Mouse (Mus musculus) kidney, embryonic 14.5 days (tissue): ENCODE measurements around the gene Tmem150c. TPM values are rescaled to one million over a fixed set of nuclear protein-coding genes. Genes with fewer than 3 reads are reported as not detected.

Experiments
- ATAC-seq: fragments of 200-750 bp; cut with Nextera tagmentation; 2 replicates; pipeline ENCODE4 v1.8.0; 2017; ENCODE audit warnings: moderate number of reproducible peaks, mild to moderate bottlenecking, moderate TSS enrichment, moderate library complexity; ENCODE audit not compliant: low FRiP score, low TSS enrichment
- H3K27ac ChIP-seq: fragments of 300-500 bp; sonication (generic); 2 replicates; pipeline ENCODE4 v1.5.1; 2014; ENCODE audit warnings: low read depth, mild to moderate bottlenecking, low read length, moderate library complexity, mixed read lengths
- H3K27me3 ChIP-seq: fragments of 300-500 bp; sonication (generic); 2 replicates; pipeline ENCODE4 v1.6.1; 2014; ENCODE audit warnings: mild to moderate bottlenecking, low read length; ENCODE audit not compliant: control insufficient read depth, insufficient read depth
- H3K36me3 ChIP-seq: fragments of 300-500 bp; sonication (generic); 2 replicates; pipeline ENCODE4 v1.6.1; 2014; ENCODE audit warnings: low read length, mixed read lengths; ENCODE audit not compliant: control insufficient read depth, insufficient read depth
- H3K4me1 ChIP-seq: fragments of 300-500 bp; sonication (generic); 2 replicates; pipeline ENCODE4 v1.6.1; 2014; ENCODE audit warnings: low read length, mixed read lengths; ENCODE audit not compliant: control insufficient read depth, insufficient read depth
- H3K4me2 ChIP-seq: fragments of 300-500 bp; sonication (generic); replicated peaks from 2 replicates; pipeline ENCODE4 v1.6.1; 2014; ENCODE audit warnings: low read depth, mild to moderate bottlenecking, low read length
- H3K4me3 ChIP-seq: fragments of 300-500 bp; sonication (generic); 2 replicates; pipeline ENCODE4 v1.5.1; 2014; ENCODE audit warnings: mild to moderate bottlenecking, low read length
- H3K9ac ChIP-seq: fragments of 300-500 bp; sonication (generic); 2 replicates; pipeline ENCODE4 v1.6.1; 2014; ENCODE audit warnings: low read depth, mild to moderate bottlenecking, low read length, moderate library complexity
- H3K9me3 ChIP-seq: fragments of 300-500 bp; sonication (generic); 2 replicates; pipeline ENCODE4 v1.6.1; 2016; ENCODE audit warnings: low read length; ENCODE audit not compliant: control insufficient read depth
- WGBS: fragments of 180-500 bp; shearing (Covaris S2); extraction: QIAGEN DNeasy Blood & Tissue Kit; methylation state at CpG from one replicate; pipeline ENCODE4 v1.1.7; 2014; 5-methylcytosine and 5-hydroxymethylcytosine counted together
- polyA plus RNA-seq: library from polyadenylated mRNA; unstranded; fragments of >200 nt; fragmentation: Nextera tagmentation; extraction: Ambion mirVana; gene quantifications from 2 replicates; pipeline ENCODE4 v1.2.1, GENCODE M21; 2014

The Tmem150c gene
- polyA plus RNA-seq, 1 experiment from 2014 or later, result 12.7 TPM

DNA sequence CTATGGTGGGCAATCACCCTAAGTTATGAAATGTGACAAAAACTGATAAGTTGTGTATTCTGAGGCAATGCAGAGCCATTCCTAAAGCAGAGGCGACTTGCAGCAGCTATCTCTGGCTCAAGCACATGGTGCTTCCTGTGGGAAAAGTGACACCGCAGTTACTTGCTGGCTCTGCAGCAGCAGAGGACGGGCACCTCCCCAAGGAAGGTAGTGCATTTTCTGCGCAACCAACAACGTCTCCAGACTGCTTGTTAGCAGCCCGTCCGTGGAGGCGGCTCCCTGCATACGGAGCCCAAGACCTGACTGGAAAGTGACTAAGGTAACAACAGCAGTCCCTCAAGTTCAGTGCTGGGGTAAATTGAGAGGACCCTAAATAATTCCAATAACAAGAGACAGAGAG lies 36.8 kb upstream of the Tmem150c start:
- WGBS, result 46% methylated on average over 9 of the region's 9 CpGs
- Histone ChIP-seq H3K9me3 (no peaks in the 10 kb centered on the region), H3K27me3 (no peaks in the 10 kb centered on the region), H3K36me3 (no peaks in the 10 kb centered on the region), H3K9ac (no peak overlapping the region), H3K4me3 (no peak overlapping the region), H3K4me2 (no peak overlapping the region), H3K27ac (no peak overlapping the region), H3K4me1 (peaks cover 6% of the 10 kb centered on the region)
- no peak; the same call in 1 of the 2 replicates for ATAC-seq

DNA sequence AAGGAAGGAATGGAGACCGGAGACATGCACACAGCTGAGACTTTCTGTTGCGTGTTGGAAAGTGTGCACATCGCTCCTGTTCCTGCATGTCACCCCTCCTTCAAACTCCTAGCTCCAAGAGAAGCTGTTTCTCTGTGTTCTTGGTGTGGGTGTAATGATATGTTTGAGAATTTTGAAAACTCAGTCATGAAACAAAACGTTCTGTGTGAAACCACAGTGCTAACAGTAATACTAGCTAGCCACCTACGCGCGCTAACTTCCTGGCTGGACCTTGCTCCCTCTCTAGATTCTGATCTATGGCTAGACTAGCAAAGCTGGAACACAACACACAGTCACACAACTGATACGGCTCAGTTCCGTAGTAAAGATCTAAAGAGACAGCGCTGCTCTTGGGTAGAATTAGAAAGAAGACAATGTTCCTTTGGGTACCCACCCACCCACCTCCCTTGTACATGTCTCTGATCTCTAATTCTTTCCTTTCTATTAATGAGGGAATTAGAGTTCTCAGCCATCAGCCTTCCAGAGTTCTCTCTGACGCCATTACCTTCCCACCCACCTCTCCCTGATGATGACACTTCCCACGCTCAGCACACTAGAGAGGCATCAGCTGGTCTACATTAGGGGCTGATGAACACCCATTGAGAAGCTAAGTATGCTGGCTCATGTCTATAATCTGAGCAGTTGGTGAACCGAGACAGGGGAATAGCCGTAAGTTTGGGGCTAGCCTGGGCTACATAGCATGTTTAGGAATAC lies 32.0 kb upstream of the Tmem150c start:
- no peaks in the 10 kb centered on the region for H3K9me3 ChIP-seq
- no peak overlapping the region for H3K4me2 ChIP-seq
- peaks cover 3% of the 10 kb centered on the region for H3K4me1 ChIP-seq
- no peaks in the 10 kb centered on the region for H3K36me3 ChIP-seq
- H3K27ac ChIP-seq, result no peak overlapping the region
- no peak overlapping the region for H3K9ac ChIP-seq
- no peaks in the 10 kb centered on the region for H3K27me3 ChIP-seq
- no peak for ATAC-seq
- no peak overlapping the region for H3K4me3 ChIP-seq
- 93% methylated on average over 14 of the region's 14 CpGs for WGBS

DNA sequence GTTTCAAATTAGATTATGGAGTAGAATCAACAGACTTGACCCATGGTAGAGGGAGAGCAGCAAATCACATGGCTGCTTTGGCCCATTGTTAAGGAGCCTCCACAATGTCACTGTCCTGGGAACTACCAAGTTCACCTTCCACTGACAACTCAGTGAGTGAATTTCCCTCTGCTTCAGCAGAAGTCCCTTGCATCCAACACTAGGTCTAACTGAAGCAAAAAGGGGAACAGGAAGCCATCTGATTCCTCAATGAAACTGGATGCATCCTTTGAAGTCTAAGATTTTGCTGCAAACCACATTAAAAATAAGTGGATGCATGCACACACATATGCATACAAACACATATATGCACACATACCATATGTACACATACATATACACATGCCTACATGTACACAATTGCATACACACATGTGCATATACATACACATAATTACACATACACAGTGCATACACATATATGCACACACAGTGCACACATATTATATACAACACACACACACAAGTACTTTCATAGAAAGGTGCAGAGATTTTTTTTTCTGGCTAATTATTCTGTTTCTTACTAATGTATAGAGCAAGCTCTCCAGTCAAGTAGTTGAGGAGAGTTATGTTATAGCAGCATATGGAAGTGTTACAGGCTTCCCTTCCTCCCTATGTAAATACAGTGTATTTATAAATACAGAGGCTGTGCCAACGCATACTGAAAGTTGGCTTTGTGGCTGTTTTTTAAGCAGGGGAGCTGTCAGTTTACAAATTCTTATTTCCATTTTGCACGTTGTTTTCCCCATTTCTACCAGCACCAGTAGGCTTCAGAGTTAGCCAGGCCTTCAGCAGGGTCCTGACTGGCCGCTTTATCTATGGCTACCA lies 27.7 kb upstream of the Tmem150c start:
- Histone ChIP-seq H3K4me3 (no peak overlapping the region), H3K4me1 (0 out of 2 replicates have a peak, but pooled peaks cover 3% of the 10 kb centered on the region), H3K36me3 (no peaks in the 10 kb centered on the region), H3K27me3 (no peaks in the 10 kb centered on the region), H3K9me3 (no peaks in the 10 kb centered on the region), H3K27ac (no peak overlapping the region), H3K9ac (no peak overlapping the region), H3K4me2 (no peak overlapping the region)
- 84% methylated on average over 3 of the region's 3 CpGs for WGBS
- no peak for ATAC-seq

DNA sequence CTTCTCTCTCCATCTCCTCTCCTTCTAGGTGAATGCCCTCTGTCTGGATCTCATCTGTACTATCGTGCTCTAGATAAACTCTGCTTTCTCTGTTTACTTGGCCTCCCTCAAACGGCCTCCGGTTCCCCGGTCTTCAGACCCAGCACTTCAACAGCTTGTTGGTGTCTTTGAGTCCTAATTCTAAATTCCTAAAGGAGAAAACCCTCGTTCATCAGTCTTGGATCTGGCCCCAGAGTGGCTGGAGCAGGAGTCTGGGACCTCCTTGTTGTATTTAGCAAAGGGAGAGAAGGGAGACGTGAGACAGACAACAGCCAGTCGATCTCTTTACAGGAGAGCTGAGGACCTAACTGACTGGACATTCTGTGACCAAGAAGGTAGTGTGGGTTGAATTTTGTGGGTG lies 27.0 kb upstream of the Tmem150c start:
- no peaks in the 10 kb centered on the region for H3K36me3 ChIP-seq
- 0 out of 2 replicates have a peak, but pooled peaks cover 3% of the 10 kb centered on the region for H3K4me1 ChIP-seq
- no peaks in the 10 kb centered on the region for H3K27me3 ChIP-seq
- no peak overlapping the region for H3K27ac ChIP-seq
- no peak overlapping the region for H3K9ac ChIP-seq
- H3K9me3 ChIP-seq, result no peaks in the 10 kb centered on the region
- no peak overlapping the region for H3K4me2 ChIP-seq
- no peak for ATAC-seq
- 68% methylated on average over 7 of the region's 7 CpGs for WGBS
- no peak overlapping the region for H3K4me3 ChIP-seq

DNA sequence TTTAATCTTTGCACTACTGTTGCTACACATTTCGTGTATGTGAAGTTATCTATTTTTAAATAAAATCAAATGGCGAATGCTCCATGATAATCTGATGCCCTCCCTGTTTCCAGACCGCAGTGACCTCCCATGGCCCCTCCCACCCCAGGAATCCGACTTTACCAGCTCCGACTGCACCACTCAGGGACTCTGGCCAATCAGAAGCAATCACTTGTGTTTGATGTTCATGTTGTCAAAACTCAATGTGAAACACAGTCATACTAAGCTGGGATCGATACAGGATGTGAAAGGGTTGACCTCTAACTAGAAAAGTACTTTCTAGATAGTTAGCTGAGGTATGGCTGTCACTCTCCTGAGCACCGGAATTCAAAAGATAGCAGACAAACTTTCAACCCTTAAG lies 26.3 kb upstream of the Tmem150c start:
- Histone ChIP-seq H3K9ac (no peak overlapping the region), H3K9me3 (no peaks in the 10 kb centered on the region), H3K4me2 (no peak overlapping the region), H3K27me3 (no peaks in the 10 kb centered on the region), H3K4me3 (no peak overlapping the region), H3K4me1 (0 out of 2 replicates have a peak, but pooled peaks cover 3% of the 10 kb centered on the region), H3K27ac (no peak overlapping the region), H3K36me3 (no peaks in the 10 kb centered on the region)
- no peak for ATAC-seq
- WGBS, result 29% methylated on average over 7 of the region's 7 CpGs

DNA sequence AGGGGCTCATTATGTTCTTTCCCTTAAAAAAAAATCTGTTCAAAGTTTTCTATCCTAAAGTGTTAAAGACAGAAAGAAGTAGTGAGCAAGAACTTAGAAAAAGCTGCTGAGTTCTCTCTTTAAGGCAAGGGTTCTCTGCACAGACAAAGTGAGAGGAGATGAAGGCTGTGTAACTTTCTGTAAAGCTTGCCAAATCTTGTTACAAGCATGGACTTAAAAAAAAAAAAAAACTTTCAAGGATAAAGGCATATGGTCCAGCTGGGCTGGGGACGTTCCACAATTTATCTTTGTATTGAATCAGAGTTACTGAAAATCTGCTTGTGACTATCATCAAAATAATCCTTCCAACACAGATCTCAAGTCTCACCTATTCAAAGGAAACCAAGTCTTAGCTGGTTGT lies 21.4 kb upstream of the Tmem150c start:
- no peak for ATAC-seq
- H3K27me3 ChIP-seq, result no peaks in the 10 kb centered on the region
- H3K9me3 ChIP-seq, result no peaks in the 10 kb centered on the region
- H3K27ac ChIP-seq, result no peak overlapping the region
- H3K36me3 ChIP-seq, result no peaks in the 10 kb centered on the region
- no peak overlapping the region for H3K4me3 ChIP-seq
- no peaks in the 10 kb centered on the region for H3K4me1 ChIP-seq
- WGBS, result 57% methylated on average over 1 of the region's 1 CpGs
- H3K9ac ChIP-seq, result no peak overlapping the region
- H3K4me2 ChIP-seq, result no peak overlapping the region

DNA sequence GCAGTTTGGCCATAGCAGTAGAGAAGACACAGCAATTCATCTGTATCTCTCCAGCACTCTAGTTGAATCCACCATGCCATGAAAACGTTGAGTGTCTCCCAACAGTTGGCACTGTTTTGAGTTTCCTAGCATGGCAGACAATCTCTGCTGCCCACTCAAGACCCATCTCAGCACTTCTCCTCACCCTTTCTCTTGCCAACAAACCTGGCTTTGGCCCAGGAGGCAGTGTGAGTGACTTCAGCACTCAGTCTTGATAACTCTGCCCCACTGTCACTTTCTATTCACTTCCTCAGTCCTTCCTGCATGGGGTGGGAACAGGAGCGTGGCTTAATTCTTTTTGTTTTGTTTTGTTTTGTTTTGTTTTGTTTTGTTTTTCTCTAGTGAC lies 19.2 kb upstream of the Tmem150c start:
- WGBS, result 58% methylated on average over 2 of the region's 2 CpGs
- no peak overlapping the region for H3K27ac ChIP-seq
- ATAC-seq, result no peak
- H3K4me3 ChIP-seq, result no peak overlapping the region
- no peaks in the 10 kb centered on the region for H3K4me1 ChIP-seq
- H3K4me2 ChIP-seq, result no peak overlapping the region
- H3K9me3 ChIP-seq, result no peaks in the 10 kb centered on the region
- no peaks in the 10 kb centered on the region for H3K27me3 ChIP-seq
- H3K9ac ChIP-seq, result no peak overlapping the region
- H3K36me3 ChIP-seq, result no peaks in the 10 kb centered on the region

DNA sequence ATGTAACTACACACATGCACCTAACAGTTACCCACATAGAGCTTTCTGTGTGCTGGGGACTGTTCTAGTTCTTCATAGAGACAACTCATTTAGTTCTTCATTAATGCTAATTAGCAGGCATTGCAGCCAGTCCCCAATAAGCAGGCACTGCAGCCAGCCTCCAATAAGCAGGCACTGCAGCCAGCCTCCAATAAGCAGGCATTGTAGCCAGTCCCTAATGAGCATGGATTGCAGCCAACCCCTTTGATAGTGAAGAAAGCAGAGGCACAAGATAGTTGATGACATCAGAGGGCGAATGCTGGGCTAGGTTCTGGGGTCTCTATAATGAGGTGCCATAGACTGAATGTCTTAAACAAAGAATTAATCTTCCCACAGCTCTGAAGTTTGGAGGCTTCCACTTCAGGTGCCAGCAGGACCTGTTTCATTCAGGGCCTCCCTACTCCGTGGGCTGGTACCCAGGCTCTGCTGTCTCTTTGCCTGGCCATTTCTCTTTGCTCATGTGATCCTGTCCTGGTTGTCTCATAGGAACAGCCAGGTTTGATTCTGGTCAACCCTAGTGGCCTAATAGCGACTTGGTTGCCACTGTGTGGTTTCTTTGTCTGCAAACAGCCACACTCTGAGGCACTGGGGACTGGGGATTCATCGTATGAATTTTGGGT lies 18.6 kb upstream of the Tmem150c start:
- Histone ChIP-seq H3K36me3 (no peaks in the 10 kb centered on the region), H3K9ac (no peak overlapping the region), H3K4me3 (no peak overlapping the region), H3K9me3 (no peaks in the 10 kb centered on the region), H3K4me2 (no peak overlapping the region), H3K27me3 (no peaks in the 10 kb centered on the region), H3K27ac (no peak overlapping the region), H3K4me1 (no peaks in the 10 kb centered on the region)
- no peak for ATAC-seq
- 81% methylated on average over 4 of the region's 4 CpGs for WGBS

DNA sequence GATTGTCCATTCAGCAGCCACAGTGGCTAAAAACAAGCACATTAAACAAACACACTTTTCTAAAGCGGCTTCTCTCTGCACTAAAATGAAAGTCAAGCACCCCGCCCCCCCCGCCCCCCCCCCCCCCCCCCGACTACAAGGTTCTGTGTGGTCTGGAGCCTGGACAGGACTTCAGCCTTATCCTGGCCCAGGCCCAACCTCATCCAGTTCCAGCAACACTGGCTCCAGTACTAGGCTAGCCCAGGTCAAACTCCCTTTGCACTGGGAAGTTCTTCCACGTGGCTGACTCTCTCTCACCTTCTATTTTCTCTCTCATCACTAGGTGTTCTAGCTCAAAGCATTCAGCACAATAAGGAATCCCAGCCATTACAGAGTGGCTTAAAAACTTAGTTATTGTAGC lies 17.9 kb upstream of the Tmem150c start:
- Histone ChIP-seq H3K4me1 (no peaks in the 10 kb centered on the region), H3K4me3 (no peak overlapping the region), H3K27ac (no peak overlapping the region), H3K9me3 (no peaks in the 10 kb centered on the region), H3K4me2 (no peak overlapping the region), H3K36me3 (no peaks in the 10 kb centered on the region), H3K9ac (no peak overlapping the region), H3K27me3 (no peaks in the 10 kb centered on the region)
- 69% methylated on average over 2 of the region's 5 CpGs for WGBS
- ATAC-seq, result no peak
